Mouse (Mus musculus) neural tube, embryonic 15.5 days (tissue): ENCODE results near the gene Myadm. TPM values are rescaled to one million over a fixed set of nuclear protein-coding genes. Genes with fewer than 3 reads are reported as not detected.
"Not testable (repeated sequence)": the region's sequence is repeated elsewhere in the genome, so short reads cannot be mapped to it uniquely, and the experiment has no call there.

Source experiments
- ATAC-seq: fragments of 200-750 bp; cut with Nextera tagmentation; 2 replicates; pipeline ENCODE4 v1.8.0; 2017; ENCODE audit warnings: mild to moderate bottlenecking, moderate TSS enrichment, moderate library complexity; ENCODE audit not compliant: low FRiP score
- H3K27ac ChIP-seq: fragments of 300-500 bp; sonication (generic); replicated peaks from 2 replicates; pipeline ENCODE4 v1.5.1; 2015; ENCODE audit warnings: mild to moderate bottlenecking, inconsistent platforms
- H3K27me3 ChIP-seq: fragments of 300-500 bp; sonication (generic); replicated peaks from 2 replicates; pipeline ENCODE4 v1.6.1; 2015; ENCODE audit warnings: inconsistent platforms
- H3K36me3 ChIP-seq: fragments of 300-500 bp; sonication (generic); 2 replicates; pipeline ENCODE4 v1.6.1; 2015; ENCODE audit warnings: inconsistent platforms
- H3K4me1 ChIP-seq: fragments of 300-500 bp; sonication (generic); 2 replicates; pipeline ENCODE4 v1.6.1; 2015; ENCODE audit warnings: inconsistent platforms
- H3K4me2 ChIP-seq: fragments of 300-500 bp; sonication (generic); 2 replicates; pipeline ENCODE4 v1.6.1; 2015; ENCODE audit warnings: inconsistent platforms, mild to moderate bottlenecking, moderate library complexity
- H3K4me3 ChIP-seq: fragments of 300-500 bp; sonication (generic); replicated peaks from 2 replicates; pipeline ENCODE4 v1.5.1; 2015; ENCODE audit warnings: mild to moderate bottlenecking, inconsistent platforms
- H3K9ac ChIP-seq: fragments of 300-500 bp; sonication (generic); replicated peaks from 2 replicates; pipeline ENCODE4 v1.6.1; 2015; ENCODE audit warnings: mild to moderate bottlenecking, inconsistent platforms
- H3K9me3 ChIP-seq: fragments of 300-500 bp; sonication (generic); replicated peaks from 2 replicates; pipeline ENCODE4 v1.6.1; 2016; ENCODE audit warnings: inconsistent platforms
- WGBS: fragments of 180-500 bp; shearing (Covaris S2); methylation state at CpG from one replicate; pipeline ENCODE4 v1.1.7; 2015; ENCODE audit warnings: mixed read lengths; 5-methylcytosine and 5-hydroxymethylcytosine counted together
- polyA plus RNA-seq: library from polyadenylated mRNA; unstranded; fragments of >200 nt; fragmentation: Nextera tagmentation; extraction: Ambion mirVana; gene quantifications from 2 replicates; pipeline ENCODE4 v1.2.1, GENCODE M21; 2015

The Myadm gene
- polyA plus RNA-seq, 1 experiment from 2014 or later, result 43.9 TPM

GRCm38 (mm10) chr7:3275455-3276170, 13.3 kb upstream of the Myadm start:
- Histone ChIP-seq H3K9ac (no peak overlapping the region), H3K4me2 (no peak overlapping the region), H3K27me3 (no peaks in the 10 kb centered on the region), H3K4me1 (no peaks in the 10 kb centered on the region), H3K4me3 (no peak overlapping the region), H3K9me3 (no peaks in the 10 kb centered on the region), H3K27ac (no peak overlapping the region), H3K36me3 (no peaks in the 10 kb centered on the region)
- WGBS, result 73% methylated on average over 6 of the region's 6 CpGs
- ATAC-seq, result no peak

- not testable (repeated sequence) for ATAC-seq, H3K9me3 ChIP-seq, H3K27ac ChIP-seq, H3K27me3 ChIP-seq, H3K4me3 ChIP-seq, H3K4me1 ChIP-seq, H3K36me3 ChIP-seq, H3K4me2 ChIP-seq, H3K9ac ChIP-seq
- 71% methylated on average over 4 of the region's 4 CpGs for WGBS
Observed at GRCm38 (mm10) chr7:3276781-3277180, 12.1 kb upstream of the Myadm start.

DNA sequence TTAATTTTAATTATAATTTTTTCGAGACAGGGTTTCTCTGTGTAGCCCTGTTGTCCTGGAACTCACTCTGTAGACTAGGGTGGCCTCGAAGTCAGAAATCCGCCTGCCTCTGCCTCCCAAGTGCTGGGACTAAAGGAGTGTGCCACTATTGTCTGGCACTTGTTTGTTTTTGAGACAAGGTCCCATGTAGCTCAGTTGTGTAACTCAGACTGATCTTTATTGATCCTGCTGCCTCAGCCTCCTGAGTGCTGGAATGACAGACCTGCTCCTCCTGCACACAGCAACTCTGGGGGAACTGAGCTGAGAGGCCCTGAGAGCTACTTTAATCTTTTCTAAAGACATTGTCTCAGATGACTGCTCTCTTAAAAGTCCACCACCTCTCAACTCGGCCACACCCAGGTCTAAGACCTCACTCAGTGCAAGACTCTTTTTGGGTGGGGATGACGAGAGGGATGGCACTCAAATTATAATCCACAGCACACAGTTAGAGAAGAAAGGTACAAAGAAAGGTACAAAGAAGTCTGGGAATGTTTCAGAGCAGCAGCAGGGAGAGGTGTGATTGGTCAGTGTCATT, 8.7 kb upstream of the Myadm start:
- 70% methylated on average over 5 of the region's 5 CpGs for WGBS

GRCm38 (mm10) chr7:3280654-3281153, 8.2 kb upstream of the Myadm start:
- no peak overlapping the region for H3K4me2 ChIP-seq
- no peaks in the 10 kb centered on the region for H3K27me3 ChIP-seq
- H3K4me3 ChIP-seq, result no peak overlapping the region
- no peaks in the 10 kb centered on the region for H3K4me1 ChIP-seq
- 61% methylated on average over 8 of the region's 8 CpGs for WGBS
- H3K9ac ChIP-seq, result no peak overlapping the region
- H3K9me3 ChIP-seq, result no peaks in the 10 kb centered on the region
- ATAC-seq, result no peak
- H3K27ac ChIP-seq, result no peak overlapping the region
- H3K36me3 ChIP-seq, result no peaks in the 10 kb centered on the region

More for the DNA sequence above, 8.7 kb upstream of the Myadm start:
- Histone ChIP-seq H3K4me1 (no peaks in the 10 kb centered on the region), H3K4me3 (no peak overlapping the region), H3K4me2 (no peak overlapping the region), H3K27me3 (no peaks in the 10 kb centered on the region), H3K36me3 (no peaks in the 10 kb centered on the region), H3K27ac (no peak overlapping the region), H3K9me3 (no peaks in the 10 kb centered on the region), H3K9ac (no peak overlapping the region)
- no peak for ATAC-seq

GRCm38 (mm10) chr7:3281741-3282140, 7.1 kb upstream of the Myadm start:
- H3K4me1 ChIP-seq, result no peaks in the 10 kb centered on the region
- H3K27ac ChIP-seq, result no peak overlapping the region
- H3K27me3 ChIP-seq, result no peaks in the 10 kb centered on the region
- H3K9ac ChIP-seq, result no peak overlapping the region
- H3K4me2 ChIP-seq, result no peak overlapping the region
- no peaks in the 10 kb centered on the region for H3K36me3 ChIP-seq
- no peak overlapping the region for H3K4me3 ChIP-seq
- H3K9me3 ChIP-seq, result no peaks in the 10 kb centered on the region
- no peak for ATAC-seq
- WGBS, result 84% methylated on average over 6 of the region's 6 CpGs

GRCm38 (mm10) chr7:3283081-3283875, 5.6 kb upstream of the Myadm start:
- Histone ChIP-seq H3K9ac (no peak overlapping the region), H3K27ac (no peak overlapping the region), H3K4me2 (no peak overlapping the region), H3K27me3 (no peaks in the 10 kb centered on the region), H3K4me1 (0 out of 2 replicates have a peak, but pooled peaks cover 3% of the 10 kb centered on the region), H3K4me3 (no peak overlapping the region), H3K9me3 (no peaks in the 10 kb centered on the region), H3K36me3 (no peaks in the 10 kb centered on the region)
- 93% methylated on average over 11 of the region's 11 CpGs for WGBS
- ATAC-seq, result no peak

- Histone ChIP-seq H3K27ac (no peak overlapping the region), H3K4me1 (0 out of 2 replicates have a peak, but pooled peaks cover 8% of the 10 kb centered on the region), H3K4me3 (no peak overlapping the region), H3K27me3 (no peaks in the 10 kb centered on the region), H3K9me3 (no peaks in the 10 kb centered on the region), H3K4me2 (no peak overlapping the region), H3K9ac (no peak overlapping the region), H3K36me3 (no peaks in the 10 kb centered on the region)
- ATAC-seq, result no peak
- whole genome bisulfite sequencing, result 83% methylated on average over 10 of the region's 10 CpGs
Observed at GRCm38 (mm10) chr7:3284604-3285003, 4.3 kb upstream of the Myadm start.

DNA sequence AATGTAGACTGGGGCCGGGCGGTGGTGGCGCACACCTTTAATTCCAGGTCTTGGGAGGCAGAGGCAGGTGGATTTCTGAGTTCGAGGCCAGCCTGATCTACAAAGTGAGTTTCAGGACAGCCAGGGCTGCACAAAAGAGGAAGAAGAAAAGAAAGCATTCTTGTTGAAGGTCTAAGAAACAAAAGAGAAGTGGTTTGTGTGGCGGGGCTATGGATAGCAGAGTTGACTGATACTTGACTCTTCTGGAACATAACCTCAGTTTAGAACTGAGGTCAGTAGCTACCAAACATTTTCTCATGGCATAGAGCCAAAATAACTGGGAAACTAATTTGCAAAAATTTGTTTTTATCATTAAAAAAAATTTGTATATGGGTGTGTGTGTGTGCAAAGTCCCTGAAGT, 2.8 kb upstream of the Myadm start:
- H3K36me3 ChIP-seq, result no peaks in the 10 kb centered on the region
- WGBS, result 94% methylated on average over 5 of the region's 5 CpGs
- no peak for ATAC-seq

DNA sequence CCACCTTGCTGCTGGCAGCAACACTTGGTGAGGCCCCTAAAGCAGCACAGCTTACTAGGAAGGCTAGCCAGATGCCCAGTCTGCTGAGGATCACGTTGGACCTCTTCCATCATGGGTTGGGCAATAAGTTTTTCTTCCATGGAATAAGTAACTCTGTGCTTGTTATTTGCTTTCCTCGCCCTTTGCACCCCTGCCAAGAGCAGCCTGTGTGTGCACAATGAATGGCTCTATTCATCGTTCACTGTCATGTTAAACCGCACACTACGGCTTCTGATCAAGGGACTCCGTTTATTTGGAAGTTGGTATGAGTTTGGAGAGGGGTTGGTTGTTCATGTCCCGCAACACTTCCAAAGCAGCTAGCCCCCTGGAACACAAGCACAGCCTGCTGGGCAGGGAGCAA, 1.7 kb upstream of the Myadm start:
- Histone ChIP-seq H3K9me3 (no peaks in the 10 kb centered on the region), H3K27ac (no peak overlapping the region), H3K36me3 (no peaks in the 10 kb centered on the region), H3K4me2 (no peak overlapping the region), H3K4me3 (no peak overlapping the region), H3K4me1 (peaks cover 34% of the 10 kb centered on the region), H3K9ac (no peak overlapping the region), H3K27me3 (no peaks in the 10 kb centered on the region)
- no peak for ATAC-seq
- 66% methylated on average over 7 of the region's 7 CpGs for WGBS

More for the DNA sequence above, 2.8 kb upstream of the Myadm start:
- Histone ChIP-seq H3K9ac (no peak overlapping the region), H3K27ac (no peak overlapping the region), H3K9me3 (no peaks in the 10 kb centered on the region), H3K4me1 (peaks cover 22% of the 10 kb centered on the region), H3K4me2 (no peak overlapping the region), H3K27me3 (no peaks in the 10 kb centered on the region), H3K4me3 (no peak overlapping the region)

DNA sequence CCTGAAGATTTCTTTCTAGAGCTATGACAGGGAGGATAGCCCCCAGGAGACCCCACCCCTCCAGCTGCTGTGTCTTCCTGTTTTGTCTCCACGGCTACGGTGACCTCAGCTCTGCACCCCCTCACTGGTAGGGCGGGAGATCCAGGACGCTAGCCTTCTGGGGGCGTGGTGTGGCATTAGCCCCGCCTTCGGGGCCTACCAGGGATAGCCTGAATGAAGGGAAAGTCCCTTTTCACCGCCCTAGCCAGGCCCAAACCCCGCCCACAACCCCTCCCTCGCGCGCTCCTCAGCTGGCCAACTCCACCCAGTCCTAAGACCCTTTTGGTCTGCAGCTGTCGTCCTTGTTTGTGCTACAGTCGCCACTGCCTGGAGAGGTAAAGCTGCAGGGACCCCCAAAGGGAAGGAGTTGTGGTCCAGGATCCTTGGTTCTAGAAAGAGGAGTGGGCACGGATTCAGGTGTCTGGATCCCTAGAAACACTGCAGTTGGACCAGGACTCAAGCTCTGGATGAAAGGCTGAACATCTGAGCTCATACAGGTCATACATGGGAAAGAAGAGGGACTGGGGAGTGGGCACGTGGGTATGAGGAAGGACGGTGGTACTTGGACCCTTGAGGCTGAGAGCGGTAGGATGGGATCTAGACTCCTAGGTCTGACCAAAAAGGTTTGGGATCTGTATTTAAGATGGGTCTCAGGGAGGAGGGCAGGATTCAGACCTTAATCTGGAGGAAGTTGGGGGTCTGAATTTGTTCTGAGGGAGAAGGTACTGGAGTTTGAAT, 1.6 kb downstream of the Myadm start:
- Histone ChIP-seq H3K27ac (peak overlapping the region; percentile 84), H3K9me3 (no peaks in the 10 kb centered on the region), H3K4me3 (peak overlapping the region; percentile 63), H3K4me1 (peaks cover 42% of the 10 kb centered on the region), H3K4me2 (peak overlapping the region; percentile 69), H3K36me3 (peaks cover 14% of the 10 kb centered on the region), H3K9ac (peak overlapping the region; percentile 79), H3K27me3 (no peaks in the 10 kb centered on the region)
- WGBS, result 2% methylated on average over 18 of the region's 18 CpGs
- ATAC-seq, result peak; percentile 91

- peak overlapping the region; percentile 79; the same call in 1 of the 2 replicates for H3K9ac ChIP-seq
- 26% methylated on average over 6 of the region's 6 CpGs for WGBS
- peak overlapping the region; percentile 84; the same call in 1 of the 2 replicates for H3K27ac ChIP-seq
- H3K27me3 ChIP-seq, result no peaks in the 10 kb centered on the region
- ATAC-seq, result peak; percentile 16
- H3K4me3 ChIP-seq, result peak overlapping the region; percentile 63
- no peaks in the 10 kb centered on the region for H3K9me3 ChIP-seq
- peaks cover 42% of the 10 kb centered on the region for H3K4me1 ChIP-seq
- peaks cover 21% of the 10 kb centered on the region for H3K36me3 ChIP-seq
- peak overlapping the region; percentile 69 for H3K4me2 ChIP-seq
Observed at GRCm38 (mm10) chr7:3291197-3291596, 2.3 kb downstream of the Myadm start.
